Mouse (Mus musculus): ENCODE data around the gene Gm14440. TPM values are rescaled to one million over a fixed set of nuclear protein-coding genes. Genes with fewer than 3 reads are reported as not detected.
"Not testable (repeated sequence)": the region's sequence is repeated elsewhere in the genome, so short reads cannot be mapped to it uniquely, and the experiment has no call there.

Gm14440 gene
- total RNA-seq (2021): 1 to 10 TPM in 1 of 2 experiments, not detected in 1; 7.4 TPM
- long read RNA-seq, experiment 1, transcript Gm14440-202 (3 exons, 3,382 nt): major isoform, 9 of 10 reads
- long read RNA-seq, experiment 1, partial matches to known transcripts: 0 of 10 reads
- long read RNA-seq, experiment 1, other reads (novel, unspliced or antisense): 1 of 10 reads
- long read RNA-seq, experiment 2, transcript Gm14440-202 (3 exons, 3,382 nt): major isoform, 7 of 9 reads
- long read RNA-seq, experiment 2, partial matches to known transcripts: 0 of 9 reads
- long read RNA-seq, experiment 2, other reads (novel, unspliced or antisense): 2 of 9 reads

GRCm38 (mm10) chr2:175274825-175275224, at the start of gene Gm14440:
Gene Gm14440, plus strand, starts transcription at chr2:175275125.
- DNase-seq (ENCODE audit: low spot score in 2 of 2); intact Hi-C loops (cut with DNase I): not testable (repeated sequence)

Other genes starting within 250 kb of the Gm14440 start
- 1 to 10 TPM in 1 of 2 experiments, under 1 TPM in 1; 0.68 to 1.2 TPM for gene Gm14393, start 207.3 kb upstream of the Gm14440 start, total RNA-seq (2021)
- 10 to 100 TPM; 13.3 to 14.1 TPM for gene Gm14399, start 133.1 kb upstream of the Gm14440 start, total RNA-seq (2021)
- 1 to 10 TPM; 3.1 to 3.9 TPM for gene Gm14443, start 99.3 kb upstream of the Gm14440 start, total RNA-seq (2021)
- gene Gm14391, start 68.2 kb upstream of the Gm14440 start, total RNA-seq (2021): 10 to 100 TPM; 77.3 to 78.5 TPM
- 10 to 100 TPM; 41.6 to 42.1 TPM for gene Gm4631, start 63.1 kb downstream of the Gm14440 start, total RNA-seq (2021)
- gene Zfp968, start 97.3 kb downstream of the Gm14440 start, total RNA-seq (2021): 1 to 10 TPM; 4.8 to 5.4 TPM
- 10 to 100 TPM in 1 of 2 experiments, 1 to 10 TPM in 1; 6.6 to 10.3 TPM for gene Gm4724, start 160.7 kb downstream of the Gm14440 start, total RNA-seq (2021)
- gene Zfp965, start 194.9 kb downstream of the Gm14440 start, total RNA-seq (2021): 1 to 10 TPM; 4.3 to 6.2 TPM